Mouse (Mus musculus): ENCODE data around the gene Stk38l.
"Not testable (repeated sequence)": the region's sequence is repeated elsewhere in the genome, so short reads cannot be mapped to it uniquely, and the experiment has no call there.

Stk38l gene

GRCm38 (mm10) chr6:146738889-146739288, 14.1 kb downstream of the Stk38l start:
- DNase-seq, result no peak

GRCm38 (mm10) chr6:146740724-146741123, 15.9 kb downstream of the Stk38l start:
- DNase-seq, result no peak

GRCm38 (mm10) chr6:146741986-146742635, 17.3 kb downstream of the Stk38l start:
- DNase-seq, result no peak

GRCm38 (mm10) chr6:146744266-146744665, 19.5 kb downstream of the Stk38l start:
- not testable (repeated sequence) for DNase-seq

GRCm38 (mm10) chr6:146745180-146745579, 20.4 kb downstream of the Stk38l start:
- no peak for DNase-seq

GRCm38 (mm10) chr6:146746577-146746976, 21.8 kb downstream of the Stk38l start:
- DNase-seq, result no peak

- no peak for DNase-seq
These were observed 22.3 kb downstream of the Stk38l start for GRCm38 (mm10) chr6:146747057-146747456.

GRCm38 (mm10) chr6:146748271-146748670, 23.5 kb downstream of the Stk38l start:
- DNase-seq, result no peak

- no peak for DNase-seq
These were observed 26.9 kb downstream of the Stk38l start for GRCm38 (mm10) chr6:146751671-146752070.

- no peak for DNase-seq
These were observed 27.4 kb downstream of the Stk38l start for GRCm38 (mm10) chr6:146752178-146752577.

GRCm38 (mm10) chr6:146752612-146753011, 27.8 kb downstream of the Stk38l start:
- DNase-seq, result no peak

- DNase-seq, result no peak
These were observed 28.9 kb downstream of the Stk38l start for GRCm38 (mm10) chr6:146753560-146754160.

- no peak for DNase-seq
These were observed 30.3 kb downstream of the Stk38l start for GRCm38 (mm10) chr6:146755136-146755535.

- DNase-seq, result no peak
These were observed 30.9 kb downstream of the Stk38l start for GRCm38 (mm10) chr6:146755679-146756078.

GRCm38 (mm10) chr6:146759027-146759426, 34.2 kb downstream of the Stk38l start:
- DNase-seq, result no peak

- no peak for DNase-seq
These were observed 35.2 kb downstream of the Stk38l start for GRCm38 (mm10) chr6:146760022-146760421.

- DNase-seq, result no peak
These were observed 35.9 kb downstream of the Stk38l start for GRCm38 (mm10) chr6:146760736-146761135.

GRCm38 (mm10) chr6:146762264-146762898, 37.6 kb downstream of the Stk38l start:
- DNase-seq, result no peak

- no peak for DNase-seq
These were observed 39.8 kb downstream of the Stk38l start for GRCm38 (mm10) chr6:146764593-146764992.

GRCm38 (mm10) chr6:146765270-146765669, 40.5 kb downstream of the Stk38l start:
- no peak for DNase-seq

GRCm38 (mm10) chr6:146768813-146769404, 44.1 kb downstream of the Stk38l start:
- DNase-seq, result no peak

- DNase-seq, result no peak
These were observed 45.4 kb downstream of the Stk38l start for GRCm38 (mm10) chr6:146770005-146770745.

- no peak for DNase-seq
These were observed 46.0 kb downstream of the Stk38l start for GRCm38 (mm10) chr6:146770808-146771207.
